Mouse (Mus musculus): ENCODE results near the gene B4galnt2. TPM values are rescaled to one million over a fixed set of nuclear protein-coding genes. Genes with fewer than 3 reads are reported as not detected.

Gene B4galnt2
- total and polyA plus RNA-seq, 3 experiments = 0.34 to 1.9 (median 0.42) TPM

- peaks cover 8% of the 10 kb centered on the region for H3K9me3 ChIP-seq (replicated peaks; ENCODE audit: low read length)
- H3K9ac ChIP-seq (ENCODE audit: insufficient read depth, low read depth) = peak within 1 kb of the TSS; percentile 51
- H3K4me1 ChIP-seq (ENCODE audit: control insufficient read depth in 1 of 2, insufficient read depth in 2 of 2) = peaks cover 0 to 36% of the 10 kb centered on the region in 2 experiments; a peak in 3 of 4 replicates
- H3K79me2 ChIP-seq (replicated peaks; ENCODE audit: control insufficient read depth, extremely low read depth, insufficient read depth, poor library complexity, severe bottlenecking) = no peaks in the 10 kb centered on the region
- peaks cover 56% of the 10 kb centered on the region for H3K27me3 ChIP-seq (replicated peaks)
- TF ChIP-seq IRF4 (IDR thresholded peaks at IDR 0.05; ENCODE audit: low read depth, low read length) (no peak), MXI1 (IDR thresholded peaks at IDR 0.05; ENCODE audit: low read depth, low read length) (no peak), ZMIZ1 (IDR thresholded peaks at IDR 0.05; ENCODE audit: low read depth, low read length) (peak; percentile 64; the same call in 1 of the 2 replicates), ELF1 (IDR thresholded peaks at IDR 0.05; ENCODE audit: low read depth, low read length) (0 out of 2 replicates have a peak, but pooled peaks have one; percentile 19), RCOR1 (conservative IDR thresholded peaks at IDR 0.05; ENCODE audit: low read depth, low read length) (no peak), NELFE (IDR thresholded peaks at IDR 0.05; ENCODE audit: low read depth, low read length) (peak; percentile 64; the same call in 1 of the 2 replicates), ZNF384 (IDR thresholded peaks at IDR 0.05; ENCODE audit: low read depth, low read length) (no peak), ZKSCAN1 (IDR thresholded peaks at IDR 0.05; ENCODE audit: borderline replicate concordance, low read depth, low read length) (no peak), BHLHE40 (IDR thresholded peaks at IDR 0.05; ENCODE audit: low read depth, low read length) (peak; percentile 91), TCF12 (IDR thresholded peaks at IDR 0.05; ENCODE audit: low read depth, low read length) (peak; percentile 61), CHD2 (IDR thresholded peaks at IDR 0.05; ENCODE audit: low read length) (peak; percentile 12; the same call in 1 of the 2 replicates), UBTF (IDR thresholded peaks at IDR 0.05; ENCODE audit: low read depth, low read length) (0 out of 2 replicates have a peak, but pooled peaks have one; percentile 57), TBP (conservative IDR thresholded peaks at IDR 0.05; ENCODE audit: low read depth, low read length) (0 out of 2 replicates have a peak, but pooled peaks have one; percentile 43), JUND (conservative IDR thresholded peaks at IDR 0.05; ENCODE audit: low read depth, low read length) (no peak), GABPA (IDR thresholded peaks at IDR 0.05; ENCODE audit: insufficient replicate concordance, low read depth, low read length) (no peak), SIN3A (IDR thresholded peaks at IDR 0.05; ENCODE audit: low read length) (no peak), MAX (IDR thresholded peaks at IDR 0.05; ENCODE audit: low read length) (peak; percentile 77), POLR2A (IDR thresholded peaks at IDR 0.05; ENCODE audit: low read depth, low read length) (peak; percentile 93), MYC (IDR thresholded peaks at IDR 0.05; ENCODE audit: low read depth, low read length) (peak; percentile 84; the same call in 1 of the 2 replicates), E2F4 (IDR thresholded peaks at IDR 0.05; ENCODE audit: insufficient replicate concordance, low read depth, low read length) (no peak), NRF1 (IDR thresholded peaks at IDR 0.05; ENCODE audit: low read depth, low read length) (peak; percentile 50)
- H3K4me2 ChIP-seq (ENCODE audit: insufficient read depth, low read depth, poor library complexity, severe bottlenecking) = peak within 1 kb of the TSS; percentile 72
- peaks cover 0 to 5% of the 10 kb centered on the region in 2 experiments for H3K36me3 ChIP-seq (replicated peaks in 1 of 2; ENCODE audit: control insufficient read depth in 1 of 2, insufficient read depth in 1 of 2, low read length in 1 of 2)
- peak within 1 kb of the TSS; percentile 49 to 71 (median 54) for H3K4me3 ChIP-seq (replicated peaks in 1 of 3; ENCODE audit: low read depth in 2 of 3, low read length in 2 of 3, poor library complexity in 1 of 3)
- dilution Hi-C loops (cut with MboI; ENCODE audit: extremely low pct_ligation_motif_present, extremely low pct_unique_long_range_greater_than_20kb, low sequenced_read_pairs) (no loop called here), in situ Hi-C loops (cut with MboI; ENCODE audit: low pct_ligation_motif_present, low pct_unique_long_range_greater_than_20kb, low sequenced_read_pairs) (loop anchor here (10.0 kb wide), 1 partner anchor 121 kb away; no protein-coding TSS in a partner anchor)
- peak; percentile 77 for DNase-seq (ENCODE audit: extremely low read depth)
- no peak within 1 kb of the TSS for H3K27ac ChIP-seq (ENCODE audit: insufficient read depth, low read depth)
Measured at GRCm38 (mm10) chr11:95824071-95824876, 90.4 kb downstream of the B4galnt2 start, which contains the start of gene Phospho1. Gene Phospho1 (plus strand): TSS chr11:95824499.

Data from CH12.LX (cell line).